Mouse (Mus musculus): Measurements from ENCODE around the gene Car8. TPM values are rescaled to one million over a fixed set of nuclear protein-coding genes. Genes with fewer than 3 reads are reported as not detected.

The Car8 gene
- polyA plus RNA-seq, 1 experiment from 2014 or later: 2.3 TPM

DNA sequence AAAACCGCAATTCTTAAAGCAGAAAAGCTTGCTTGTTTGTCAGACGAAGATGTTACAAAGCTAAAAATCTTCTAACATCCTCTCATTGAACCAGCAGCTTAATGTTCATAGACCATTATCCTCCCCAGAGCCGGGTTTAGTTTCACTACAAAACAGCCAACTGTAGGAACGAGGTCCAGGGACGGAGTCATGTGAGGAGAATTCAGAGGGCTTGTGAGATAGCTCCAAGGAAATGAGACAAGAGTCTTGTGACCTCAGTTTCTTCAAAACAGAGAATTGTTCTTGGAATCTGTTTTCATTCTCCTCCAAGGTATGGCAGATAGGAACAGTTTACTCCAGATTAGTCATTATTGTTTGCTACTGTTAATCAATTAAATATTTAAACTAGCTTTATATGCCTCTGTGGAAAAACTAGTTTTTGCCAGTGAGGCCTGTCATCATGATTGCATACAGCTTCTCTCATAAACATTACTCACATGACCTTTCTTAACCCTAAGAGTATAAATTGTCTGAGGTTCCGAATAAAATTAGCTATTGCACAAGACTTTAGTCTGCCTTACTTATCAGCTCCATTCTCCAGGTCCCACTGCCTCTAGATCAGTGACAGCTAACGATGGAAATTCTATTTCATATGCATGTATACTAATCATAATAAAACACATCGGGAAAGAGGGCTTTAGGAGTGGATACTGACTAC lies 25.8 kb downstream of the Car8 start:
- ATAC-seq (replicated peaks; ENCODE audit: low FRiP score) (no peak), DNase-seq (ENCODE audit: low spot score) (no peak)
- H3K4me1 ChIP-seq (replicated peaks; ENCODE audit: control insufficient read depth, insufficient read depth, low read length): no peaks in the 10 kb centered on the region
- no peak overlapping the region for H3K27ac ChIP-seq (ENCODE audit: low read depth, low read length)
- H3K4me3 ChIP-seq (ENCODE audit: low read depth, low read length): no peak overlapping the region
- no peaks in the 10 kb centered on the region for H3K36me3 ChIP-seq (ENCODE audit: control insufficient read depth, insufficient read depth, low read length)
- 82% methylated on average over 8 of the region's 8 CpGs for WGBS
- no peaks in the 10 kb centered on the region for H3K27me3 ChIP-seq (ENCODE audit: control insufficient read depth, insufficient read depth, low read length)
- H3K9me3 ChIP-seq (ENCODE audit: control insufficient read depth, low read length): no peaks in the 10 kb centered on the region
- no peak overlapping the region for H3K4me2 ChIP-seq (ENCODE audit: low read depth, low read length, severe bottlenecking)
- H3K9ac ChIP-seq (ENCODE audit: low read length): no peak overlapping the region

DNA sequence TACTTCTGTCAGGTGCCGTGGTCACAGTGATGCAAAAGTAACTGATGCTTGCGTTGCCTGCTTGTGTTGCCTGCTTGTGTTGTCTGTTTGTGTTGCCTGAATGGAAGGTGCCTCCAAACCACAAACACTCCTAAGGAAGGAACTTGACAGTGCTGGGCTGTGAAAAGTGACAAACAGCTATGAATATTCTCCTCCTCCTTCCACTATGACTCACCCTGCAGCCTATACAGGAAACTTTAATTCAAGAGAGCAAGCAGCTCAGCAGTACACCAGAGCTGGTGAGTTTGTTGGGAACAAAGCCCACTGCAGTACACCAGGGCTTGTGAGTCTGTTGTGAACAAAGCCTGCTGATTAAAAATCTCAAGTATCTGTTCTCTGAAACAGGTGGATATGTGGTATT lies 28.4 kb downstream of the Car8 start:
- Histone ChIP-seq H3K9ac (ENCODE audit: low read length) (no peak overlapping the region), H3K4me1 (replicated peaks; ENCODE audit: control insufficient read depth, insufficient read depth, low read length) (no peaks in the 10 kb centered on the region), H3K9me3 (ENCODE audit: control insufficient read depth, low read length) (no peaks in the 10 kb centered on the region), H3K27ac (ENCODE audit: low read depth, low read length) (no peak overlapping the region), H3K4me3 (ENCODE audit: low read depth, low read length) (no peak overlapping the region), H3K36me3 (ENCODE audit: control insufficient read depth, insufficient read depth, low read length) (no peaks in the 10 kb centered on the region), H3K27me3 (ENCODE audit: control insufficient read depth, insufficient read depth, low read length) (no peaks in the 10 kb centered on the region), H3K4me2 (ENCODE audit: low read depth, low read length, severe bottlenecking) (no peak overlapping the region)
- DNase-seq (ENCODE audit: low spot score) (no peak), ATAC-seq (replicated peaks; ENCODE audit: low FRiP score) (no peak)
- 95% methylated on average over 2 of the region's 2 CpGs for WGBS

DNA sequence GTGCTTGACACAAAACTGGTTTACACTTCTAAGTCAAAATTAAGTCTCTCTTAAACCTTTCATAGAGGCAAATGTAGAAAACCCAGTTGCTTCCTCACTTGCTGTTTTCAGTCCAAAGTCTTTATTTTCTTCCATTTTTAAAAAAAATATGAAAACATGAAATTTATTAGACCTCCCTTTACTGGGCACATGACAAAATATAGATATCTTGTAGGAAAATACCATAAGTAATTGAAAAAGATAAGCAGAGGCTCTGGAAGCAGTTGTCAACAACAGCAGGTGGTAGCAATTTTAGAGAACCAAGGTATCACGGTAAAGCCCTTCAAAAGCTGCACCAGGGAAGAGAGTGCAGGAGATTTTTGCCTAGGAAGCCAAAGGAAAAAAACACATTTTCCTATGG lies 30.9 kb downstream of the Car8 start:
- WGBS: 81% methylated on average over 1 of the region's 1 CpGs
- DNase-seq (ENCODE audit: low spot score) (no peak), ATAC-seq (replicated peaks; ENCODE audit: low FRiP score) (no peak)
- no peak overlapping the region for H3K27ac ChIP-seq (ENCODE audit: low read depth, low read length)
- H3K9ac ChIP-seq (ENCODE audit: low read length): no peak overlapping the region
- no peak overlapping the region for H3K4me3 ChIP-seq (ENCODE audit: low read depth, low read length)
- H3K4me1 ChIP-seq (replicated peaks; ENCODE audit: control insufficient read depth, insufficient read depth, low read length): no peaks in the 10 kb centered on the region
- H3K27me3 ChIP-seq (ENCODE audit: control insufficient read depth, insufficient read depth, low read length): no peaks in the 10 kb centered on the region
- no peaks in the 10 kb centered on the region for H3K9me3 ChIP-seq (ENCODE audit: control insufficient read depth, low read length)
- H3K4me2 ChIP-seq (ENCODE audit: low read depth, low read length, severe bottlenecking): no peak overlapping the region
- H3K36me3 ChIP-seq (ENCODE audit: control insufficient read depth, insufficient read depth, low read length): no peaks in the 10 kb centered on the region; the same call in 1 of the 2 replicates

DNA sequence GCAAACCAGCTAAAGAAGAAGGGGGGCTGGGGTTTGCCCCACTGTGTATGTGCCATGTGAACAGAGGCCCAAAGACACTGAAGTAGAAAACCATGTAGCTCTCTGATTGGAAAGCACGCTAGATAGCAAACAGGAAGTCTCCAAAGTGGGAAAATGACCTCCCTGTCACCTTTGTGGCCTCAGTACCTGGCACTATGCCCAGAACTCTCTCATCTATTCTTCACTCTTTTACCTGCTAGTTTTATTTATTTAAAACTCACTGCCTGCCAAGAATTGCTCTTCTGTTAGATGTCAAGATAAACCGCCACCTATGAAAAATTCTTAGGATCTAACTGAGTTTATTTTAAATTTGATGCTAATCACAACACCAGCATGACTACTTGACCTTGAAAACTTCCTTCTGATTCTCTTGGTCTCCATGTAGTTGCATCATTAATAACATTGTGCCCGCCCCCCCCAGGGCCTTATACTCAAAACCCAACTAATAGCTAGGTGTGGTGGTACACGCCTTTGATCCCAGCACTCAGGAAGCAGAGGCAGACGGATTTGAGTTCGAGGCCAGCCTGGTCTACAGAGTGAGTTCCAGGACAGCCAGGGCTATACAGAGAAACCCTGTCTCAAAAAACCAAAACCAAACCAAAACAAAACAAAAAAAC lies 31.8 kb downstream of the Car8 start:
- no peak overlapping the region for H3K4me3 ChIP-seq (ENCODE audit: low read depth, low read length)
- H3K27me3 ChIP-seq (ENCODE audit: control insufficient read depth, insufficient read depth, low read length): no peaks in the 10 kb centered on the region
- no peaks in the 10 kb centered on the region for H3K4me1 ChIP-seq (replicated peaks; ENCODE audit: control insufficient read depth, insufficient read depth, low read length)
- H3K4me2 ChIP-seq (ENCODE audit: low read depth, low read length, severe bottlenecking): no peak overlapping the region
- H3K9ac ChIP-seq (ENCODE audit: low read length): no peak overlapping the region
- 90% methylated on average over 6 of the region's 6 CpGs for WGBS
- no peaks in the 10 kb centered on the region for H3K9me3 ChIP-seq (ENCODE audit: control insufficient read depth, low read length)
- DNase-seq (ENCODE audit: low spot score): no peak
- H3K36me3 ChIP-seq (ENCODE audit: control insufficient read depth, insufficient read depth, low read length): no peaks in the 10 kb centered on the region; the same call in 1 of the 2 replicates
- no peak for ATAC-seq (replicated peaks; ENCODE audit: low FRiP score)
- H3K27ac ChIP-seq (ENCODE audit: low read depth, low read length): no peak overlapping the region

DNA sequence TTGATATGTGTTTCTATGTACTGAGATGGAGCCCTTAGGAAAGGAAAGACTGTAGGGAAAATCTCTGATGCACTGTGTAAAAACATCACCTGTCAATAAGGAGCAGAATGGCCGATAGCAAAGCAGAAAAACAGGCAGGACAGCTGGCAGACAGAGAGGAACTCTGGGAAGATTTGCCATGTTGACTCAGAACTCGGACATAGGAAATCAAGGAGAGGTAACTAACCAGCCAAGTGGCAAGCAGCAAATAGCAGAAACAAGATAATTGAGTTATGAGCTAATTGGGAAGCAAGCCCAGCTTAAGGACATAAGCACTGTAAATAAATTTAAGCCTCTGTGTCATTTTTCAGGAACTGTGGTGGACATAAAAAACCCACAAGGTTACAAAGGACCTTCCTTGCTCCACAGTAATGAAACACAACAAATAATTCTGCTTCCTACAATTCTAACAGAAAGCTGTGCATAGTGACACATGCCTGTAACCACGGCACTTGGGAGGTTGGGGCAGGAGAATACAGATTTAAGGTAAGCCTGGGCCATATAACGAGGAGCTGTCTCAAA lies 33.7 kb downstream of the Car8 start:
- Histone ChIP-seq H3K4me3 (ENCODE audit: low read depth, low read length) (no peak overlapping the region), H3K9me3 (ENCODE audit: control insufficient read depth, low read length) (no peaks in the 10 kb centered on the region), H3K27ac (ENCODE audit: low read depth, low read length) (no peak overlapping the region), H3K9ac (ENCODE audit: low read length) (no peak overlapping the region), H3K36me3 (ENCODE audit: control insufficient read depth, insufficient read depth, low read length) (no peaks in the 10 kb centered on the region; the same call in 1 of the 2 replicates), H3K27me3 (ENCODE audit: control insufficient read depth, insufficient read depth, low read length) (no peaks in the 10 kb centered on the region), H3K4me1 (replicated peaks; ENCODE audit: control insufficient read depth, insufficient read depth, low read length) (no peaks in the 10 kb centered on the region), H3K4me2 (ENCODE audit: low read depth, low read length, severe bottlenecking) (no peak overlapping the region)
- ATAC-seq (replicated peaks; ENCODE audit: low FRiP score) (no peak), DNase-seq (ENCODE audit: low spot score) (no peak)
- WGBS: 80% methylated on average over 4 of the region's 4 CpGs

DNA sequence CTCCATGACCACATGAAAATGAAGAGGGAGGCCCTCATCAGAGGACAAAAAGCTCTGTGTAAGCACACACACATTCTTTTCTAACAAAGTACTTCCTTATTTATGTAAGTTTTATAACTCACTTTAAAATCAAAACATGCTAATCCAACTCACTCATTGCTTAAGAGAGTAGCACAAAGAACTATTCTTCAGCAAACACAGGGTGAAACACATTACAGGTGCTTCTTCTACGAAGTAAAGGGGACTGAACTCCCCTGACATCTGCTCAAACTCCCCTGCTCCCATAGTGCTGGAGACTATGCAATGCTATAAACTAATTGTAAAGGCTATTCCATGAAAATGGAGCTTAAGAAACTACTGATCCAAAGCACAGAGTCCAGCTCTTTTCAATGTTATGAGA lies 35.5 kb downstream of the Car8 start:
- DNase-seq (ENCODE audit: low spot score) (no peak), ATAC-seq (replicated peaks; ENCODE audit: low FRiP score) (no peak)
- H3K4me2 ChIP-seq (ENCODE audit: low read depth, low read length, severe bottlenecking): no peak overlapping the region
- H3K9me3 ChIP-seq (ENCODE audit: control insufficient read depth, low read length): no peaks in the 10 kb centered on the region
- no peaks in the 10 kb centered on the region; the same call in 1 of the 2 replicates for H3K36me3 ChIP-seq (ENCODE audit: control insufficient read depth, insufficient read depth, low read length)
- H3K27ac ChIP-seq (ENCODE audit: low read depth, low read length): no peak overlapping the region
- H3K27me3 ChIP-seq (ENCODE audit: control insufficient read depth, insufficient read depth, low read length): no peaks in the 10 kb centered on the region
- H3K9ac ChIP-seq (ENCODE audit: low read length): no peak overlapping the region
- H3K4me1 ChIP-seq (replicated peaks; ENCODE audit: control insufficient read depth, insufficient read depth, low read length): no peaks in the 10 kb centered on the region
- 48% methylated on average over 1 of the region's 1 CpGs for WGBS
- H3K4me3 ChIP-seq (ENCODE audit: low read depth, low read length): no peak overlapping the region

DNA sequence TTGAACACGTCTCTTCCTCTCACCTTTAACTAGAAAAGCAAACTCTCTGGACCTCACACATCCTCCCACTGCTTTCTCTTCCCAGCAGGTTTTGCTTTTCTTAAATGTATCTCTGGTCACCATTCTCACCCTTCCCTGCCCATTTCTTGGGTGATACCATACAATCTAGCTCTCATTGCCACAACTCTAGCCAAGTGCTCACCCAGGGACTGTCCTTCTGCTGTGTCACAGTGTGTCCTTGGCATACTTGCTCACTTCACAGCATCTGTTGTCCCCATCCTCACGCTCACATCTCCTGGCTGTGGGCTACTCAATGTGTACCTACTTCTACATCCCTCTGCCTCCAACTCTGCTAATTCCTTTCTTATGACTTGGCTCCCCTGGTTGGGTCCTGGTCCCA lies 37.2 kb downstream of the Car8 start:
- H3K9ac ChIP-seq (ENCODE audit: low read length): no peak overlapping the region
- WGBS: 87% methylated on average over 2 of the region's 2 CpGs
- H3K4me3 ChIP-seq (ENCODE audit: low read depth, low read length): no peak overlapping the region
- DNase-seq (ENCODE audit: low spot score) (no peak), ATAC-seq (replicated peaks; ENCODE audit: low FRiP score) (no peak)
- H3K36me3 ChIP-seq (ENCODE audit: control insufficient read depth, insufficient read depth, low read length): no peaks in the 10 kb centered on the region; the same call in 1 of the 2 replicates
- H3K27me3 ChIP-seq (ENCODE audit: control insufficient read depth, insufficient read depth, low read length): no peaks in the 10 kb centered on the region
- no peaks in the 10 kb centered on the region for H3K4me1 ChIP-seq (replicated peaks; ENCODE audit: control insufficient read depth, insufficient read depth, low read length)
- no peak overlapping the region for H3K27ac ChIP-seq (ENCODE audit: low read depth, low read length)
- no peak overlapping the region for H3K4me2 ChIP-seq (ENCODE audit: low read depth, low read length, severe bottlenecking)
- no peaks in the 10 kb centered on the region for H3K9me3 ChIP-seq (ENCODE audit: control insufficient read depth, low read length)

DNA sequence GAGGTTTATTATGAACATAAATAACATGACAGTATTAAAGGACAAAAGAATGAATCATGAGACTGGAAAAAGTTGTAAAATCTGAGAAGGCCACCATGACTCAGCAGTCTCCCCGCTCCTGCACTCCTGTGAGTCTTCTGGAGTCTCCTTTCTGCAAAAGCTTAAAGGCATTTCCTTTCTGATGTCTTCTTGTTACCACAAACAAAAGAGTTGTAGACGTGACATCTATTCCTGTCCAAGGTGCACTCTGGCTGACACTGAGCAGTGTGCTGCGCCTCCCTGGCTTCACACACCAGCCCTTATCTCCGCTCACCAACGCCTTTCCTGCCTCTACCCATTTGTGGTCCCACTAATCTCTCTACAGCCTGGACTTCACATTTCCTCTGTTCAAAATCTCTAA lies 38.8 kb downstream of the Car8 start:
- WGBS: 86% methylated on average over 5 of the region's 5 CpGs
- no peak for DNase-seq (ENCODE audit: low spot score)
- no peak overlapping the region for H3K4me3 ChIP-seq (ENCODE audit: low read depth, low read length)
- H3K4me1 ChIP-seq (replicated peaks; ENCODE audit: control insufficient read depth, insufficient read depth, low read length): no peaks in the 10 kb centered on the region
- H3K27me3 ChIP-seq (ENCODE audit: control insufficient read depth, insufficient read depth, low read length): no peaks in the 10 kb centered on the region
- H3K27ac ChIP-seq (ENCODE audit: low read depth, low read length): no peak overlapping the region
- H3K9ac ChIP-seq (ENCODE audit: low read length): no peak overlapping the region
- no peaks in the 10 kb centered on the region; the same call in 1 of the 2 replicates for H3K36me3 ChIP-seq (ENCODE audit: control insufficient read depth, insufficient read depth, low read length)
- no peaks in the 10 kb centered on the region for H3K9me3 ChIP-seq (ENCODE audit: control insufficient read depth, low read length)
- H3K4me2 ChIP-seq (ENCODE audit: low read depth, low read length, severe bottlenecking): no peak overlapping the region
- ATAC-seq (replicated peaks; ENCODE audit: low FRiP score): no peak

Data from forebrain, embryonic 11.5 days (tissue).